Mouse (Mus musculus): ENCODE results near the gene Gm48551.
A peak's percentile ranks its signal among the peaks of the same experiment; 100 is the strongest.

The Gm48551 gene

GRCm38 (mm10) chr10:81429605-81430061 lies 45.4 kb downstream of the Gm48551 start:
- peak in 1 of 2 experiments; percentile 78 for DNase-seq (ENCODE audit: low spot score in 2 of 2)

DNA sequence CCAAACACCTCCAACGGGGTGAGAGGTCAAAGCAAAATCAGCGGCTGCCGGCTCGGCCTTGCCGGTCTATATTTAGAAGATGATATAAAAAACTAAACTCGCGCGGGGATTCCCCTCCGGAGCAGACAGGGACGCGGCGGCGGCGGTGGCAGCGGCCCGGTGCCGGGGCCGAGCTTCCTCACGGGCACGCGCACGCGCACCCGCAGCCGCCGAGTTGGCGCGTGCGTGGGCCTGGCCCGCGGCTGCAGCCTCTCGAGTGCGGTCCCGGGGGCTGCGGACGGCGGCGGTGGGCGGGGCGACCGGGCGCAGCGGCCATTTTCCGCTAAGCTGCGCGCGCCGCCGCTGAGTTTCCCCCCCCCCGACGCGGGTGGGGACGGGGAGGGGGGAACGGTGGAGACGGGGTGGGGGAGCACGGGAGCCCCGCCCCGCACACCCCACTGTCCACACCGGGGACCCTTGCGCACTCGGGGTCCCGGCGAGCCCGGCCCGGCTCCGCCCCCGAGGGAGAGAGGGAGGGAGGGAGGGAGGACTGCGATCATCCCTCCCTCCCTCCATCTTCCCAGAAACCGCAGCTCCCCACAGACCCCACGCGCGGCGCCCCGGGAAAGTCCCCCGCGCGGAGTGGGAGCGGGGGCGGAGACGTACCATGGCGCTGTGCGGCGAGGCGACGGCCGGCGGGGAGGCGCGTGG lies 46.0 kb downstream of the Gm48551 start:
- peak in 1 of 2 experiments; percentile 77 for DNase-seq (ENCODE audit: low spot score in 2 of 2)

DNA sequence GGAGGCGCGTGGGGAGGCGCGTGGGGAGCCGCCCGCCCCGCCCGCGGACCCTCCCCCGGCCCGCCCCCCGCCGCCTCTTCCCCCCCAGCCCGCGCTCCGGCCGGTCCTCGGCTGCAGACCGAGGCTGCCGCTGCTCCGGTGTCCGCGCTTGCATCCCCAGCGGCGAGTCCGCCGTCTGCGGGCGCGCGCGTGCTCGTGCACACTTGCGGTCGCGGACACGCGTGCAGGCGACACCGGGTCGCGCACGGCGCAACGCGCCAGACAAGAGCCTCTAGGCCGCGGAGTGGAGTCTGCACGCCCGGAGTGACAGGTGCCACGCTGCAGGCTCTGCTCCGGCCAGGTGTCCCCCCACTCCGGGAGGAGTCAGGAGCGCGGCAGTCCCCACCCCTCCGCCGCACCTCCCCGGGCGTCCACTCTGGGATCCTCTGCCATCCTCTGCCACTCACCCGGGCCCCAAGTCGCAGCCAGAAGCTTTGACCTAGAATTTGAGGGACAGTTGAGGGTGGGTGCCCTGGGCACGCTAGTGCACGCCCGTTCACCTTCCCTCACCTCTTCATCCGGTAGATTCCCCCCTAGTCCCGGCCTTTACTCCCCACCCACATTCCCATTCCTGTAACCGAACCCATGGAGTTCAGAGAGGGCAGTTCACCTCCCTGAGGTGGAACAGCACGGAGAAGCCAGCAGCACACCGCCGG lies 46.7 kb downstream of the Gm48551 start:
- peak in 1 of 2 experiments; percentile 68 for DNase-seq (ENCODE audit: low spot score in 2 of 2)

DNA sequence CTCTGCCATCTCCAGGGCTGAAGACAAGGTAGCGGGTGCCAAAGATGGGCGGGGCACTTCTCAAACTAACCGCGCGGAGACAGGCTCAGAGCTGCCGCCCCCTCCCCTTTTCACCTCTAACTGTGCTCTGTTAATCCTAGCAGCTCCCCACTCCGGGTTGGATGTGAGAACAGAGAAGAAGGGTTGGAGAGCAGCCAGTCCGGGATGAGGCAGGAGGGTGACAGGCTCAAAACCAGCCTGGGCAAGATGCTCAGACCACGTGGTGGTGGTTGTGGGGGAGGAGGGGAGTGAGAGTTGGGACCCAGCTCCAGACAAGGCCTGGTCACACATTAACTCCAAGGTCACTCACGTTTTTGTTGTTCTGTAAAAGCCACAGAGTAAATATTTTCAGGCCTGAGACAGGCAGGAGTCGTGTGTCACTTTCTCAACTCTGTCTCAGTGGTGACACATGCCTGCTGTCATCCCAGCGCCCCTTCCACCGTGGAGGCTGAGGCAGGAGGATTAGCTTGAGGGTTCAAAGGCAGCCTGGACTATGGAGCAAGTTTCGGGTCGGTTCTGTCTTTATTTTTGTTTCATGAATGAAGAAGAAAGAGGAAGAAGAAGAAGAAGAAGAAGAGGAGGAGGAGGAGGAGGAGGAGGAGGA lies 47.4 kb downstream of the Gm48551 start:
- peak in 1 of 2 experiments; percentile 51 for DNase-seq (ENCODE audit: low spot score in 2 of 2)

- no peak for DNase-seq (ENCODE audit: low spot score in 2 of 2)
These were observed 48.1 kb downstream of the Gm48551 start for GRCm38 (mm10) chr10:81432169-81432867.

- DNase-seq (ENCODE audit: low spot score in 2 of 2), result peak; percentile 95 to 97
These were observed 48.6 kb downstream of the Gm48551 start for GRCm38 (mm10) chr10:81432868-81433262.

DNA sequence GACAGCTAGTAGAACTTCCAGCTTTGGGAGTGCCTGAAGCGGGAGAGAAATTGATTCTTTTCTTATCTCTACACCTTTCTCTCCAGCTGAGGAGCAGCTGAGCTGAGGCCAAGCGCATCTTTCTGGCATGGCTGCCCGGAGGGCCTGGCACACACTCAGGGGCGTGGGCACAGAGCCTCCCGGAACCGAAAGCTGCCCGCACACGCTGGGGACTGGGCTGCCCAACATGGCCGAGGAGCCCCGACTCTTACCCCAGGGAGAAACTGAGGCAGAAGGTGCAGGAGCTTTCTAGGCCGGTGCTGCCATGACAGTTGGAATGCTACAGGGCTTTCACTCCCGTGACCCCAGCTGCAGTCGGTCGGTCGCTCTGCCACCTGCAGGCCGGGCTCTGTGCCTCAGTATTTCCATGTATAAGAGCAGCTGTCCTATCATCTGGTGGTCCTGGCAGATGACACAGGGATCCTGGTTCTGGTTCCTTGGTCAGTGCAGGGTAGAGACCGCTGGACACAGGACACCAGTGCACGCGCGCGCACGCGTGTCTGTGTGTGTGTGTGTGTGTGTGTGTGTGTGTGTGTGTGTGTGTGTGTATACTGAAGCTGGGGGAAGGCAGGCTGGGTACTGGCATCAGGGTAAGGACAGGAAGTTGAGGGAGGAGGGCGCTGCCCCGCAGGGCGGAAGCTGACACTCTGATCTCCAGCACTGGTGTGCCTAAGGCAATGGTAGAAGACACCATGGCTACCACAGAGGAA lies 49.4 kb downstream of the Gm48551 start:
- DNase-seq (ENCODE audit: low spot score in 2 of 2), result no peak

DNA sequence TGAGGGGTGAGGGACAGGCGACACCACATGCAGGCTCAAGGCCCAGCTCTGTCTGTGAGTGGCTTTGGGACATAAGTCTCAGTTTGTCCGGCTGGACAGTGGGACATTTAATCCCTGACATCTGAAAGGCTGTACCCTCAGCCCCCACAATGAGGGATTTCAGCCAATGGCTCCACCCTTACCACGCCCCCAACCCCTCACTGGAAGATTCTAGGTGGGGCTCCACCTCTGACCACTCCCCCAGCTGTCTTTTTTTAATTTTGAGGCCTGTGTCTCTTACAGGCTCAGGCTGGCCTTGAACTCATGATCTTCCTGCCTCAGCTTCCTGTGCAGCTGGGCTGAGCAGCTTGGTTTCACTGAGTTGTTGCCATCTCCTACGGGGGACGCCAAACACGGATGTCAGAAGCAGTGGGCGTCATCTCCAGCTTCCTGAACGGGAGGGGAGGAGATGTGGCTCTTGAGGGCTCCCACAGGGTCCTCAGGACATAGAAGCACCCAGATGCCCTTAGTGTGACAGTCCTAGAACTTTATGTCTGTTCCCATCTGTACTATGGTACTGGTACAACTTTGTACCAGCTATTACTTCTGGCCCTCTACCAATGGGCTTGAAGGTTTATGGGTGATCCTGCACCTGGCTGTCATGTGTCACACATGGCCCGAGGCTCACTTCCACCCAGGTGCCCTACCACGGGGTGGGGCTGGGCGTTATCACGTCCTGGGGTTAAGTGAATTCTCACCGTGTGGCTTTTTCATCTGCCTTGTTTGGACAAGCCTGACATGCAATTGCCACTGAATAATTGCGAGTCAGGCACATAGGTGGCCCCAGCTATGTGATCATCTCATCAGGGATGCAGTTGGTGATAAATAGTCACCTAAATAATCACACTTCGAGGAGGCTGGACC lies 50.3 kb downstream of the Gm48551 start:
- DNase-seq (ENCODE audit: low spot score in 2 of 2), result no peak

- peak in 1 of 2 experiments; percentile 75 for DNase-seq (ENCODE audit: low spot score in 2 of 2)
These were observed 51.2 kb downstream of the Gm48551 start for GRCm38 (mm10) chr10:81435436-81435835.

DNA sequence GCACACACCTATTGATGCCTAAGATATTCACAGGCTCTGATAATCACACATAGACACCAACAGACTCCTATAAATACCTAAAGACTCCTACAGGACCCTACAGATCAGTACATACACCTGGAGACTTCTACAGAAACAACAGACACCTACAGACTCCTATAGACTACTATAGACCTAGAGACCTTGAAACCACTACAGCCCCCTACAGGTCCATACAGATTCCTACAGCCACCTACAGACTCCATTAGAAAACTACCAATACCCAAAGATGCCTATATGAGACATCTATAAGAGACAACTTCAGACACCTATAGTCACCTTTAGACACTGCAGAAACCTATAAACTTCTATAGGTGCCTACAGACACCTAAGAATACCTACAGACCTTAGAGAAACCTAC lies 56.8 kb downstream of the Gm48551 start:
- DNase-seq (ENCODE audit: low spot score in 2 of 2), result no peak
